Mouse (Mus musculus) heart, postnatal 0 days (tissue): ENCODE measurements around the gene Il17rd. TPM values are rescaled to one million over a fixed set of nuclear protein-coding genes. Genes with fewer than 3 reads are reported as not detected.
A peak's percentile ranks its signal among the peaks of the same experiment; 100 is the strongest.

Source experiments
- ATAC-seq: fragments of 200-750 bp; cut with Nextera tagmentation; 2 replicates; pipeline ENCODE4 v1.8.0; 2017; ENCODE audit warnings: low read depth, moderate number of reproducible peaks, moderate library complexity; ENCODE audit not compliant: insufficient read depth
- DNase-seq: peaks from one replicate; pipeline ENCODE4 v3.0.0-alpha.2; 2016; ENCODE audit warnings: low spot score
- H3K27ac ChIP-seq: fragments of 300-500 bp; sonication (generic); 2 replicates; pipeline ENCODE4 v1.5.1; 2014; ENCODE audit warnings: low read depth, mild to moderate bottlenecking
- H3K27me3 ChIP-seq: fragments of 300-500 bp; sonication (generic); 2 replicates; pipeline ENCODE4 v1.6.1; 2014; ENCODE audit warnings: low read length, mixed read lengths; ENCODE audit not compliant: control insufficient read depth, insufficient read depth
- H3K36me3 ChIP-seq: fragments of 300-500 bp; sonication (generic); replicated peaks from 2 replicates; pipeline ENCODE4 v1.6.1; 2014; ENCODE audit warnings: low read length, mixed read lengths; ENCODE audit not compliant: control insufficient read depth, insufficient read depth
- H3K4me1 ChIP-seq: fragments of 300-500 bp; sonication (generic); 2 replicates; pipeline ENCODE4 v1.6.1; 2014; ENCODE audit warnings: antibody characterized with exemption; ENCODE audit not compliant: control insufficient read depth, insufficient read depth
- H3K4me2 ChIP-seq: fragments of 300-500 bp; sonication (generic); 2 replicates; pipeline ENCODE4 v1.6.1; 2014; ENCODE audit warnings: low read depth, mild to moderate bottlenecking, low read length, moderate library complexity
- H3K4me3 ChIP-seq: fragments of 300-500 bp; sonication (generic); 2 replicates; pipeline ENCODE4 v1.5.1; 2014; ENCODE audit warnings: low read depth, low read length
- H3K9ac ChIP-seq: fragments of 300-500 bp; sonication (generic); replicated peaks from 2 replicates; pipeline ENCODE4 v1.6.1; 2014; ENCODE audit warnings: low read depth, low read length, mixed read lengths
- H3K9me3 ChIP-seq: fragments of 300-500 bp; sonication (generic); replicated peaks from 2 replicates; pipeline ENCODE4 v1.6.1; 2016; ENCODE audit warnings: low read length; ENCODE audit not compliant: control insufficient read depth
- CTCF ChIP-seq: IDR thresholded peaks from 2 replicates; pipeline ENCODE4 v1.5.1; 2016; ENCODE audit warnings: antibody characterized with exemption, control low read depth, low read depth
- EP300 ChIP-seq: IDR thresholded peaks from 2 replicates; pipeline ENCODE4 v1.6.1; 2016; ENCODE audit warnings: antibody characterized with exemption, low read depth
- WGBS: fragments of 180-500 bp; shearing (Covaris S2); extraction: QIAGEN DNeasy Blood & Tissue Kit; methylation state at CpG from one replicate; pipeline ENCODE4 v1.1.7; 2014; 5-methylcytosine and 5-hydroxymethylcytosine counted together
- polyA plus RNA-seq: library from polyadenylated mRNA; unstranded; fragments of >200 nt; fragmentation: Nextera tagmentation; extraction: Ambion mirVana; gene quantifications from 2 replicates; pipeline ENCODE4 v1.2.1, GENCODE M21; 2015
- total RNA-seq: library from RNA; depleted of rRNA; stranded (reverse); fragments of >200 nt; gene quantifications from 2 replicates; pipeline ENCODE4 v1.2.3, GENCODE M21; 2014; ENCODE audit warnings: low replicate concordance

Il17rd gene
- total and polyA plus RNA-seq, 2 experiments from 2014 or later = 0.63 to 4.2 TPM

DNA sequence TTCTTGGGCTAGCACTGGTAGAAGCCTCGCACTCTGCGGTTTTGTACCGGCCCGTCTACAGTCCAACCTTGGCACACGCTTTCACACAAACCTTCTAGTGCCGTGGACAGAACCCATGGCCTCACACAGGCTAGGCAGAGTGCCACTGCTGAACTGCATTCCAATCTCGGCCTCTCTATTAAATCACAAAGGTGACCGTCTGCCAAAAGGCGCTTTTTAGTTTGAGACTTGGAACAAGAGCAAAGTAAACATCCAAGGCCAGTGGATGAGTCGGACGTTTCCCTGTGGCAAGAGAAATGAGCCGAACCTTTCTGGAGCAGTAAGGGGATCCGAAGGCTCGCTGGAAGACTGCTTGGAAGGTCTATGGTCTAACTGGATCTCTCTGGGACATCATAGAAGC lies 18.9 kb upstream of the Il17rd start:
- ATAC-seq (no peak), DNase-seq (no peak)
- Histone ChIP-seq H3K4me3 (no peak overlapping the region), H3K27me3 (no peaks in the 10 kb centered on the region), H3K27ac (no peak overlapping the region), H3K4me1 (no peaks in the 10 kb centered on the region), H3K36me3 (no peaks in the 10 kb centered on the region), H3K9me3 (no peaks in the 10 kb centered on the region), H3K4me2 (no peak overlapping the region), H3K9ac (no peak overlapping the region)
- WGBS = 71% methylated on average over 14 of the region's 14 CpGs
- TF ChIP-seq CTCF = no peak
- TF ChIP-seq EP300 = no peak

DNA sequence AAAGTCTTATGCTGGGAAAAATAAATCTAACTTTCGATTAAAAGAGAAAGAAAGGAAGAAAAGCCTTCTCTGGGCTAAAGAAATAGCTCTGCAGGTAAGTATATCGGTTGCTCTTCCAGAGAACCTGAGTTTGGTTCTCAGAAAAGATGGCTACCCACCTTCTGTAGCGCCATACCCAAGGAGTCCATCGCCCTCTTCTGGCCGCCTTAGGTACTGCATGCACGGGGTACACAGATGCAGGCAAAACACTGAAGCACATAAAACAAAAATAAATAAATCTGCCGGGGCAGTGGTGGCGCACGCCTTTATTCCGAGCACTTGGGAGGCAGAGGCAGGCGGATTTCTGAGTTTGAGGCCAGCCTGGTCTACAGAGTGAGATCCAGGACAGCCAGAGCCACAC lies 15.9 kb upstream of the Il17rd start:
- no peak overlapping the region for H3K9ac ChIP-seq
- WGBS = 38% methylated on average over 11 of the region's 11 CpGs
- no peak for ATAC-seq

DNA sequence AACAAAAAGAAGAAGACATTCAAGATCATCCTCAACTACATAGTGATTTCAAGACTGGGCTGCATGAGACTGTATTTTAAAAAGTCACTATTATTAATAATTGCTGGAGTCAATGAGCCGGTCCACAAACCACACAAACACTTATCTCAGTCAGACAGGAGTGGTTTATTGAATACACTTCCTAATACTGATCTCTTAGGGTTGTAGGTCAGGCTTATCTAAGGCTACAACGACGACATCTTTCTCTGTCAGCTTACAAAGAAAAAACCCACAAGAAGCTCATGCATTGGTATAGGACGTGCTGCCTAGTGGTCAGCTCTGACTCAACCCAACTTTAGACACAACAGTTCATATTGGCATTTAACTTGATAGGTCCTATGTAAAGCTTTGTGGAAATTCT lies 14.1 kb upstream of the Il17rd start:
- Histone ChIP-seq H3K27ac (no peak overlapping the region), H3K4me3 (no peak overlapping the region), H3K36me3 (no peaks in the 10 kb centered on the region), H3K27me3 (no peaks in the 10 kb centered on the region), H3K9ac (no peak overlapping the region), H3K4me2 (no peak overlapping the region), H3K4me1 (0 out of 2 replicates have a peak, but pooled peaks cover 5% of the 10 kb centered on the region), H3K9me3 (no peaks in the 10 kb centered on the region)
- DNase-seq = no peak
- WGBS = 53% methylated on average over 4 of the region's 4 CpGs
- TF ChIP-seq EP300 (no peak), CTCF (no peak)
- no peak for ATAC-seq

More for the DNA sequence above, 15.9 kb upstream of the Il17rd start:
- Histone ChIP-seq H3K36me3 (no peaks in the 10 kb centered on the region), H3K27ac (no peak overlapping the region), H3K4me2 (no peak overlapping the region), H3K4me1 (0 out of 2 replicates have a peak, but pooled peaks cover 5% of the 10 kb centered on the region), H3K9me3 (no peaks in the 10 kb centered on the region), H3K27me3 (no peaks in the 10 kb centered on the region), H3K4me3 (no peak overlapping the region)
- TF ChIP-seq EP300 = no peak
- TF ChIP-seq CTCF = peak; percentile 72
- DNase-seq = no peak

DNA sequence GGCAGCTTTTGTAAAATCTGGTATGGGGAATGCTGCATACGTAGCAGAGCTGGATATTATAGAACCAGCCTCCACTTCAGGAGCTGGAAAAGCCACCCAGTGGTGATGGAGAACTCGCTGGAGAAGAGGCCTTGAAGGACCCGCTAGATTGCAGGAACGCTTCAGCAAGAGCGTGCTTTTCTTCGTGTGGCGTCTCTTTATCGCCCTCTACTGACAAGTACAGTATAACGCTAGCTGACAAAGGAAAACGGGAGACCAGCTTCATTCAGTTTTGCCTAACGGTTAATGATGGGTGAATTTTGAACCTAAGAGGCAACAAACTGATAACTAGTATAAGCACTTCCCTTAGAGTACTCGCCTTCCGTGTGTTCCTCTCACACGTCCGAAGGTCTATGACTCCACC lies 9.0 kb upstream of the Il17rd start:
- Histone ChIP-seq H3K4me3 (no peak overlapping the region), H3K27ac (no peak overlapping the region), H3K4me2 (no peak overlapping the region), H3K27me3 (no peaks in the 10 kb centered on the region), H3K36me3 (no peaks in the 10 kb centered on the region), H3K9ac (no peak overlapping the region), H3K4me1 (0 out of 2 replicates have a peak, but pooled peaks cover 5% of the 10 kb centered on the region), H3K9me3 (no peaks in the 10 kb centered on the region)
- TF ChIP-seq EP300 (no peak), CTCF (peak; percentile 84)
- ATAC-seq (peak; percentile 73), DNase-seq (peak; percentile 90)
- 1% methylated on average over 15 of the region's 15 CpGs for WGBS

DNA sequence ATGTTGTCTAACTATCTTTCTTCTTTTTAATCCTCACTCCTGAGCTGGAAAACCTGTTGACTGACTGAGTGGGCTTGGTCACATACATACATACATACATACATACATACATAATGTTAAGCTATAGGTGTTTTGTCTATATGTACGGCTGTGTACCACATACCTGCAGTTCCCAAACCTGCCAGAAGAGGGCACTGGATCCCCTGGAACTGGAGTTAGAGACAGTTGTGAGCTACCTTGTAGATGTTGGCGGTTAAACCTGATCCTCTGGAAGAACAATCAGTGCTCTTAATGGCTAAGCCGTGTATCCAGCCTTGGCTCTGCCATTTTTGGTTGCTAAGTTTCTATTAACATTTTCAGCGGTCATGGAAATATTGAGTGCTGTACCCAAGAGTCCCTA lies 7.6 kb upstream of the Il17rd start:
- Histone ChIP-seq H3K9ac (no peak overlapping the region), H3K36me3 (no peaks in the 10 kb centered on the region), H3K4me1 (0 out of 2 replicates have a peak, but pooled peaks cover 5% of the 10 kb centered on the region), H3K9me3 (no peaks in the 10 kb centered on the region), H3K4me3 (no peak overlapping the region), H3K27ac (no peak overlapping the region), H3K4me2 (no peak overlapping the region), H3K27me3 (no peaks in the 10 kb centered on the region)
- ATAC-seq (no peak), DNase-seq (no peak)
- WGBS = 21% methylated on average over 4 of the region's 4 CpGs
- TF ChIP-seq EP300 (no peak), CTCF (peak; percentile 93)

DNA sequence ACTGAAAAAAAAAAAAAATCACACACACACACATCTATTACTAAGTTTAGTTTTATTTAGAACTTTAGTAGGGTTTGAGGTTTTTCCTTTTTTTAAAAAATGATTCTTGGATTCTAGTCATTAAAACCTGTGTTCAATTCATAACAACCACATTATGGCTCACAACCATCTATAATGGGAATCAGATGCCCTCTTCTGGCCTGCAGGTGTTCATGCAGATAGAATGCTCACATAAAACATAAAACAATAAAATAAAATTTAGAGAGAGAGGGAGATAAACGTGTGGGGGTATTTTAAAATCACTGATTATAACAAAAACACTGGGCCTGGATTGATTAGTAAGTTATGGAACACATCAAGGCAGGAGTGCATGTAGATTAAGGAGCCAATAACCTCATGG lies 1.2 kb upstream of the Il17rd start:
- no peak overlapping the region for H3K4me3 ChIP-seq
- H3K27me3 ChIP-seq = no peaks in the 10 kb centered on the region
- H3K9me3 ChIP-seq = no peaks in the 10 kb centered on the region
- WGBS = 64% methylated on average over 1 of the region's 1 CpGs
- DNase-seq = no peak
- TF ChIP-seq EP300 (no peak), CTCF (peak; percentile 20)
- H3K27ac ChIP-seq = no peak overlapping the region
- no peak overlapping the region for H3K4me2 ChIP-seq
- no peaks in the 10 kb centered on the region for H3K4me1 ChIP-seq
- ATAC-seq = no peak
- no peaks in the 10 kb centered on the region for H3K36me3 ChIP-seq
- H3K9ac ChIP-seq = no peak overlapping the region
